Mouse (Mus musculus) thymus, adult 2 months (tissue): ENCODE data around the gene Rpl4.

ENCODE experiments used
- CTCF ChIP-seq: fragments of 200-500 bp; IDR thresholded peaks from 2 replicates; pipeline ENCODE4 v1.5.1; 2012; ENCODE audit warnings: mild to moderate bottlenecking, control low read depth, low read length, moderate library complexity, borderline replicate concordance; ENCODE audit not compliant: control insufficient read depth, poor library complexity, insufficient read depth; ENCODE audit errors: extremely low read depth
- POLR2A ChIP-seq: fragments of 200-500 bp; IDR thresholded peaks from 2 replicates; pipeline ENCODE4 v1.6.1; 2012; ENCODE audit warnings: mild to moderate bottlenecking, low read length, control low read depth, moderate library complexity; ENCODE audit not compliant: control insufficient read depth, poor library complexity, insufficient read depth; ENCODE audit errors: extremely low read depth

DNA sequence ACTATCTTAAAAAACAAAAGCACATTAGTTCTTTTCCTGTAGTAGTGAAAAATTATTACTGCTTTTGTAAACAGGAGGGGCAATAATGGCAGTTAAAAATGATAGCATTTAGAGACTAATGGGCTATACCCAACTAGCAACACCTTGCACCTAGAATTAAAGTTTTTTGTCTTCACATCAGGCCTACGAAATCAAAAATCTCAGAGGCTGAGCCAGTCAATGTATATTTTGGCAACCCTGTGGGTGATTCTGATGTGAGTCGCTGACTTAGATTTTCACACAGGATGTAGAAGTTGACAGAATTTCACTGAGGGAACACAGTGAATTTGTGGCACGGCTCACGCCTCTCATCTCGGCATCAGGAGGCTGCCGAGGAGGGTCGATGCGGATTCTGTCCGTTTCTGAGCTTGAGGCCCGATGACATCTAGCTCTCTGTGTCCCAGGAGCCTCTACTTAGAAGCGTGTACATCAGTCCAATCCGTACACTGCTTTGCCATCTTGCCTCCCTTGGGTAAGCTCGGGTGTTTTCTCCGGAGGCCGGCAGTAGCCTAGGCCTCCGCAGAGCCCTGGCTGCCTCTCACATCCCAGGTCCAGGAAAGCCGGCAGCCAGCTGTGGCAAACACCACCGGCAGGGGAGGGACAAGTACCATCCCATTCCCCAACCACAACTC lies 895 bp upstream of the Rpl4 start:
- TF ChIP-seq CTCF (no peak), POLR2A (no peak)
